Comparison of ENCODE assay signal across 11 mouse cellular contexts in the genomic region with DNA sequence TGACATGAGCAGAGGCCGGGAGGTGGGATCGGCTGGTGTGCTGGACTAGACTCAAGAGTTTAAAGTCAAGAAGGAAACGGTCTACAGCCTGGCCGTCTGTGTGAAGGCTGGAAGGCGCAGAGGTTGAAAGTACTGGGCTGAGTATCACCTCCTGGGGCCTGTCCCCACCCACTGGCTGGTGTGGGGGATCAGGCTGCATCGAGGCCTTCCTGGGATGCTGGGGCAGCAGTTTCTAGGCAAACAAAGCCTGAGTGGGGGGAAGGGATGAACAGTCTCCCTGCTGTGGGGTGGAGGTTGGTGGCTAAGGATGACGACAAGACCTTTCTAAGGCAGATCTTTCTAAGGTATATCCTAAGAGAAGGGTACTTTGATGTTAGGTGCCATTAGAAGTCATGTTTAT. TPM values are rescaled to one million over a fixed set of nuclear protein-coding genes. Genes with fewer than 3 reads are reported as not detected.
"Had no signal": no experiment of that assay in that cellular context is flagged by ENCODE, and none has a peak within 500 bp of the region (broad histone marks: within the 10 kb centered on the region; RNA-seq: fewer than 3 reads in every experiment).

No protein-coding gene starts in this region.

- DNase-seq: kidney, postnatal 10 days; kidney, postnatal 36 days; layer of hippocampus, postnatal 36 days; liver, embryonic 13.5 days; lung, adult 2 months; thymus, adult 2 months; thymus, postnatal 25 days had no signal

- ATAC-seq: midbrain, embryonic 15.5 days had no signal

RNA-seq across cellular contexts. Expression of a gene that starts 16.0 kb away (rescaled TPM):
- polyA plus RNA-seq: midbrain, embryonic 12.5 days; neural tube, embryonic 12.5 days; neural tube, embryonic 15.5 days had no signal
